Mouse (Mus musculus) MEL (cell line): ENCODE measurements at regions not wholly inside any gene's neighbourhood (a gene's known extent, or its start where the extent isn't known, plus 50 kb on each side); places are given as distances from the start of the nearest gene placed in this dataset.

Experiments
- CTCF ChIP-seq, 3 experiments: IDR thresholded peaks in 2 of 3; conservative IDR thresholded peaks in 1 of 3; 2 replicates each; pipeline ENCODE4 v1.5.1; 2011 to 2012; ENCODE audit warnings: low read length in 3 of 3, low read depth in 2 of 3, mild to moderate bottlenecking in 2 of 3, improper control_type of control experiment in 1 of 3, inconsistent platforms in 1 of 3, mixed read lengths in 1 of 3, moderate library complexity in 1 of 3; ENCODE audit not compliant: control insufficient read depth in 1 of 3, insufficient read depth in 1 of 3, poor library complexity in 1 of 3, severe bottlenecking in 1 of 3
- MAX ChIP-seq: IDR thresholded peaks from 2 replicates; pipeline ENCODE4 v1.6.1; 2011; ENCODE audit warnings: low read length, improper control_type of control experiment
- MYC ChIP-seq: IDR thresholded peaks from 2 replicates; pipeline ENCODE4 v1.6.1; 2011; ENCODE audit warnings: low read depth, mild to moderate bottlenecking, low read length, improper control_type of control experiment, moderate library complexity
- POLR2A ChIP-seq, 2 experiments: IDR thresholded peaks; 2 replicates each; pipeline ENCODE4 v1.6.1; 2011 to 2012; ENCODE audit warnings: low read length in 2 of 2, mild to moderate bottlenecking in 2 of 2, control low read depth in 1 of 2, improper control_type of control experiment in 1 of 2, low read depth in 1 of 2, moderate library complexity in 1 of 2; ENCODE audit not compliant: control insufficient read depth in 1 of 2, insufficient read depth in 1 of 2, poor library complexity in 1 of 2

- TF ChIP-seq CTCF (IDR thresholded peaks at IDR 0.05 in 2 of 3, conservative IDR thresholded peaks at IDR 0.05 in 1 of 3; ENCODE audit: control insufficient read depth in 1 of 3, insufficient read depth in 1 of 3, low read depth in 2 of 3, low read length in 3 of 3, poor library complexity in 1 of 3, severe bottlenecking in 1 of 3) (no peak), MYC (no peak), POLR2A (IDR thresholded peaks at IDR 0.05; ENCODE audit: control insufficient read depth in 1 of 2, insufficient read depth in 1 of 2, low read depth in 1 of 2, low read length in 2 of 2, poor library complexity in 1 of 2) (no peak), MAX (no peak)
Observed at GRCm38 (mm10) chr16:86456649-86457048, 555.0 kb upstream of the Adamts5 start.
